Mouse (Mus musculus) regulatory T cell (primary cell): ENCODE results near the gene Pbrm1.

Experiments
- in situ Hi-C: fragments of 300-600 bp; cut with MboI, MseI; formaldehyde crosslinking; loops from one replicate; pipeline ENCODE4 v1.15.1; 2025; ENCODE audit warnings: high pct_unique_total_duplicates

Gene Pbrm1

GRCm38 (mm10) chr14:31018860-31019291, at the start of gene Pbrm1, which contains the start of gene Gnl3:
Gene Pbrm1 (plus strand): TSS chr14:31019138.
Gene Gnl3 (minus strand): TSS chr14:31019152.
- in situ Hi-C loops: no loop called here

DNA sequence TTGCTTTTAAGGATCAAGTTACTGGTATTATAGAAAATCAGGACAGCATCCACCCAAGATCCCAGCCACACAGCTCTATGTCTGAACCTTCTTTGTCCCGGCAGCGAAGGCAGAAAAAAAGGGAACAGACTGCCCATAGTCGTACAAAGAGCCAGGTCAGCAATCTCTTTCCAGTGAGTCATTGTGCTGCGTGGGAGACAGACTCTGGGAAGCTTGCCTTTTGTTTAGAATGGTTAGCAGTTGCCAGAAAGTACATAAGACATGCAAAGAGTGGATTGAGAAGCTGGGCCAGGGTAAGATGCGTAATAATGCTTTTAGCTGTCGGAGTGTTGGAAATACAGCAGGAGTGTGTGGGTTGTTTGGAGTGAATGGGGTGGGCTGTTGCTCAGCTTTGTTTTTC, 44.7 kb upstream of the Pbrm1 start:
- in situ Hi-C loops: no loop called here

GRCm38 (mm10) chr14:30976222-30976621, 42.7 kb upstream of the Pbrm1 start:
- in situ Hi-C loops: no loop called here

- in situ Hi-C loops: no loop called here
These were observed 22.5 kb upstream of the Pbrm1 start for GRCm38 (mm10) chr14:30996417-30996816.

- in situ Hi-C loops: no loop called here
These were observed 18.6 kb upstream of the Pbrm1 start for GRCm38 (mm10) chr14:31000356-31000755.

- in situ Hi-C loops: no loop called here
These were observed 18.1 kb upstream of the Pbrm1 start for GRCm38 (mm10) chr14:31000816-31001306.

GRCm38 (mm10) chr14:31001307-31002205, 17.4 kb upstream of the Pbrm1 start, which contains the start of the genes Glt8d1 and Spcs1:
Gene Glt8d1 (plus strand): TSS chr14:31001400.
Gene Spcs1 (minus strand): TSS chr14:31001672.
- in situ Hi-C loops: no loop called here

- in situ Hi-C loops: no loop called here
These were observed 14.4 kb upstream of the Pbrm1 start for GRCm38 (mm10) chr14:31004527-31004926.

- in situ Hi-C loops: no loop called here
These were observed 12.2 kb upstream of the Pbrm1 start for GRCm38 (mm10) chr14:31006779-31007178.

DNA sequence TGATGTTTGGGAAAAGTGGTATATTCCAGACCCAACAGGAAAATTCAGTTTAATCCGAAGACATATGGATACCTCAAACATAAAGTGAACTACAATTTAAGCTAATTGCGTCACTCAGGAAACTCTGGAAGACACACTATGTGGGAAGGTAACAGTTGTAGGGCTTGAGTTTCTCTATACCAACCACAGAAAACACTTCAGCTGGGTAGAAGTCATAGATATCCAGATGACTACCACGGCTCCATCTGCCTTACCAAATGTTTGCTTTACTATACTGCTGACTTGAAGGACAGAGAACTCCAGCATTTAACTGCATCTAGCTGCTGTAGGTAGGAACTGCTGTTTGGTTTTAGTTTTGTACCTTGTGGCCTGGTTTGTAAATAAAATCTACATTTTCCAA, 7.3 kb upstream of the Pbrm1 start:
- in situ Hi-C loops: no loop called here

DNA sequence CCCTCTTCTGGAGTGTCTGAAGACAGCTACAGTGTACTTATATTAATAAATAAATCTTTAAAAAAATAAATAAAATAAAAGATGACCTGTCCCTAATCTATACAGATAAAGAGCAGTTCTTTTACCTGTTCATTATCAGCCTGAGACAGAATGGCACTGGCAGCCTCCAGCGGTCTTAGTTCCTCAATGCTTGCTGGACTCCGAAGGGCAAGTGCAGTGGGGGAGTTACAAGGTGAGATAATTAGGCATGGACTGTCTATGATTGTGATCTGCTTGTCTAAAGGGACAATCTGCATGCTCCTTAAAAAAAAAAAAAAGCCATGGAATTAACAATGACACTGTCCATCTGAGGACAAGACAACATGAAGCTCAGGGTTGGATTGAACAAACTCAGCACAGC, 5.0 kb upstream of the Pbrm1 start:
- in situ Hi-C loops: no loop called here

DNA sequence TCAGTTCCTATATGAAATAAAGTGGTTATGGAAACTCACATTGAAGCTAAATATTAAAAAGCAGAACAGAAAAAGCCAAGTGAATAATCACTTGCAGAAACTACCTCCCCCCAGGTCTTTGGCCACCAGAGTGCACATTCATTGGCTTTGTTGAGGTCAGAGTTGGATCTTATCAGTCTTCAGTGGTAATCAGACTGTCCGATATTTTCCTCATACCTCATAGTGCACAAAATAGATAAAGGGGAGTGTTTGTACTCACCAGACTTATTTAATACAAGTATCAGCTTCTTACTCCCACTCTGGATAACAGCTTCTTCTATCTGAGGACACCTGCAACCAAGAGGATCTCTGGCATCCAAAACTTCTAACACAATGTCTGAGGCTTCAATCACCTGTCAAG, 2.9 kb upstream of the Pbrm1 start:
- in situ Hi-C loops: no loop called here

- in situ Hi-C loops: no loop called here
These were observed 1.1 kb upstream of the Pbrm1 start for GRCm38 (mm10) chr14:31017854-31018253.

- in situ Hi-C loops: loop anchor here (10.0 kb wide), 1 partner anchor 175 kb away; no protein-coding TSS in a partner anchor
These were observed 630 bp downstream of the Pbrm1 start for GRCm38 (mm10) chr14:31019331-31020205.

GRCm38 (mm10) chr14:31022579-31022978, 3.6 kb downstream of the Pbrm1 start:
- in situ Hi-C loops: loop anchor here (10.0 kb wide), 1 partner anchor 172 kb away; no protein-coding TSS in a partner anchor

DNA sequence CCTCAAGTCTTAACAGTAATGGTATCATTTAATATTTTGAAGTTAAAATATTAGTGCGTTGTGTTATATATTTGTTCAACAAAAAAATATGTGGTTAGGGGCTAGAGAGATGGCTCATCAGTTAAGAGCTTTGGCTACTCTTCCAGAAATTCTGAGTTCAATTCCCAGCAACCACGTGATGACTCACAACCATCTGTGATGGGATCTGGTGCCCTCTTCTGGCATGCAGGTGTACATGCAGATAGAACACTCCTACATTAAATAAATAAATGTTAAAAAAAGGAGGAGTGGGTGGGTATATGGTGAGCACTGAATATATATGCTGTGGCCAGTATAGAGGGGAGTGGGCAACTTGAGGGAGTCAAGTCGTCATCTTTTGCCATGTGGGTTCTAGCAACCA, 6.8 kb downstream of the Pbrm1 start:
- in situ Hi-C loops: loop anchor here (10.0 to 25.0 kb wide), 2 partner anchors 169 to 1187 kb away; partner anchors contain the start of genes Parg and Timm23

- in situ Hi-C loops: loop anchor here (25.0 kb wide), 1 partner anchor 1167 kb away; the partner anchor contains the start of genes Parg and Timm23
These were observed 26.4 kb downstream of the Pbrm1 start for GRCm38 (mm10) chr14:31045296-31045695.

GRCm38 (mm10) chr14:31045817-31046216, 26.9 kb downstream of the Pbrm1 start:
- in situ Hi-C loops: loop anchor here (25.0 kb wide), 1 partner anchor 1166 kb away; the partner anchor contains the start of genes Parg and Timm23

GRCm38 (mm10) chr14:31062277-31062676, 43.3 kb downstream of the Pbrm1 start:
- in situ Hi-C loops: no loop called here

GRCm38 (mm10) chr14:31069086-31069733, 50.3 kb downstream of the Pbrm1 start:
- in situ Hi-C loops: no loop called here

- in situ Hi-C loops: no loop called here
These were observed 59.8 kb downstream of the Pbrm1 start for GRCm38 (mm10) chr14:31078597-31079208.
